Mouse (Mus musculus): ENCODE data around the gene Grk5. TPM values are rescaled to one million over a fixed set of nuclear protein-coding genes. Genes with fewer than 3 reads are reported as not detected.
A peak's percentile ranks its signal among the peaks of the same experiment; 100 is the strongest.

The Grk5 gene
- polyA plus RNA-seq, 1 experiment = 1.3 TPM

DNA sequence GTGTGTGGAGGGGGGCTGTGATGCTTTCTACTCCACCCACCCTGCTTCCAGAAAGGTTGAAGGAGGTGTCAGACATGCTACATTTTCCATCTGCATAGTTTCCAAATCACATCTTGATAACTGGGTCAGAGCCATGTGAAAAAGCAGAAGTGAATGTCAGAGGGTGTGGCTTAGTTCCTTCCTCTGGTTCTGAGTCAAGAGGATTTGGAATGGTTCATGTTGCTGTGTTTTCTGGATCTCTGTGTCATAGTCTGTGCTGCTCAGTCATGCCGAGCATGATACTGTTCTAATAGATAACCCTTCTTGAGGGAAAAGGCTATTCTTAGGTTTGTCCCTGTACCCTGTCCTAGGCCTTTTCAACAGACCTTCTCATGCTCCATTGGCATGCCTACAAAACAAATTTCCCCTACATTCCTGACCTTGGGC is 50.4 kb downstream of the Grk5 start:
- TF ChIP-seq CTCF (IDR thresholded peaks at IDR 0.05; ENCODE audit: extremely low read depth, insufficient read length, insufficient replicate concordance, low read depth, low read length) (no peak), POLR2A (IDR thresholded peaks at IDR 0.05; ENCODE audit: low read depth, low read length) (no peak)
- H3K36me3 ChIP-seq (ENCODE audit: control insufficient read depth, insufficient read depth, low read length) = no peaks in the 10 kb centered on the region
- no peak overlapping the region for H3K4me3 ChIP-seq (ENCODE audit: low read depth, low read length)
- peaks cover 3% of the 10 kb centered on the region; the same call in 1 of the 2 replicates for H3K4me1 ChIP-seq (ENCODE audit: control insufficient read depth, insufficient read depth, insufficient read length, low read length)
- no peaks in the 10 kb centered on the region for H3K27me3 ChIP-seq (ENCODE audit: control insufficient read depth, insufficient read depth, low read length)
- peak overlapping the region; percentile 40 for H3K27ac ChIP-seq (ENCODE audit: insufficient read depth, low read depth, low read length)
- 59% methylated on average over 1 of the region's 1 CpGs for WGBS

DNA sequence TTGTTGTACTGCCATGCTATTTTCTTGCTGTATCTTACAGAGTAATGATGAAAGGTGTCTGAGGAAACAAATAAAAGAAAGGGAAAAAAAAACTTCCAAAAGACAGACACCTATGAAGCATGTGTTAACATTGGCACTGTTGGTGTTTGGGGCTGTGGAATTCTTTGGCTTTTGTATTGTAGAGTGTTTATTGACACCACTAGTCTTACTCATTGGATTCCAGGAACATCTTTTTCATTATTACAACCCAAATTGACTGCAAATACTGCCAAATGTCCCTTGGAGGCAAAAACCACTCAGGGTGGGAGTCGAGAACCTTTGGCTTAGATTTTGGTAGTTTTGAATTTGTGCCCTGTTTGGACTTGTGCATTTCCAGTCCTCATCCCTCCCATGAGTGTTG is 51.3 kb downstream of the Grk5 start:
- 85% methylated on average over 1 of the region's 1 CpGs for whole genome bisulfite sequencing

GRCm38 (mm10) chr19:60945801-60946311 is 56.3 kb downstream of the Grk5 start:
- Histone ChIP-seq H3K4me3 (ENCODE audit: low read depth, low read length) (no peak overlapping the region), H3K27ac (ENCODE audit: insufficient read depth, low read depth, low read length) (peak overlapping the region; percentile 74), H3K4me1 (ENCODE audit: control insufficient read depth, insufficient read depth, insufficient read length, low read length) (peaks cover 9% of the 10 kb centered on the region; the same call in 1 of the 2 replicates), H3K36me3 (ENCODE audit: control insufficient read depth, insufficient read depth, low read length) (no peaks in the 10 kb centered on the region), H3K27me3 (ENCODE audit: control insufficient read depth, insufficient read depth, low read length) (no peaks in the 10 kb centered on the region)
- WGBS = 49% methylated on average over 3 of the region's 3 CpGs
- no peak for TF ChIP-seq CTCF (IDR thresholded peaks at IDR 0.05; ENCODE audit: extremely low read depth, insufficient read length, insufficient replicate concordance, low read depth, low read length)
- no peak for TF ChIP-seq POLR2A (IDR thresholded peaks at IDR 0.05; ENCODE audit: low read depth, low read length)

More for the DNA sequence above, 51.3 kb downstream of the Grk5 start:
- no peaks in the 10 kb centered on the region for H3K27me3 ChIP-seq (ENCODE audit: control insufficient read depth, insufficient read depth, low read length)
- TF ChIP-seq POLR2A (IDR thresholded peaks at IDR 0.05; ENCODE audit: low read depth, low read length) (no peak), CTCF (IDR thresholded peaks at IDR 0.05; ENCODE audit: extremely low read depth, insufficient read length, insufficient replicate concordance, low read depth, low read length) (no peak)
- H3K4me1 ChIP-seq (ENCODE audit: control insufficient read depth, insufficient read depth, insufficient read length, low read length) = peaks cover 5% of the 10 kb centered on the region; the same call in 1 of the 2 replicates
- H3K4me3 ChIP-seq (ENCODE audit: low read depth, low read length) = no peak overlapping the region
- H3K36me3 ChIP-seq (ENCODE audit: control insufficient read depth, insufficient read depth, low read length) = no peaks in the 10 kb centered on the region
- no peak overlapping the region for H3K27ac ChIP-seq (ENCODE audit: insufficient read depth, low read depth, low read length)

DNA sequence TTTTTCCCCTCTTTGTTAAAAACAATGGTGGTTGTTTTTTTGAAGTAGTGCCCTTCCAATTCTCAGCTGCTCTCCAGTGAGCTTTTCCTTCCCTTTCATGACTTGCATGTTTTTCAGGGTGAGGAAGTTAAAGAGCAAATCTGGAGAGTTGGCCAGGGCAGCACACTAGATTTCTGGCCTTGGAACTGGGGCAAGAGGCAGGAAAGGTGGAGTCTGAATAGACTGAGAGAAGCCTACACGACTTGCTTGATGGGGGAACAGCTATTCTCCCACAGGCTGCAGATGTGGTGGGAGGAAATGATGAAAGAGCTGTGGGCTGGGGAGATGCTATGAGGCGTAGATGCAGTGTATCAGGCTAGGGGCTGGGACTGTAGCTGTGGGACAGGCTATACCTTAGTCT is 57.1 kb downstream of the Grk5 start:
- Histone ChIP-seq H3K4me3 (ENCODE audit: low read depth, low read length) (no peak overlapping the region), H3K27me3 (ENCODE audit: control insufficient read depth, insufficient read depth, low read length) (no peaks in the 10 kb centered on the region), H3K27ac (ENCODE audit: insufficient read depth, low read depth, low read length) (peak overlapping the region; percentile 74), H3K36me3 (ENCODE audit: control insufficient read depth, insufficient read depth, low read length) (no peaks in the 10 kb centered on the region), H3K4me1 (ENCODE audit: control insufficient read depth, insufficient read depth, insufficient read length, low read length) (peaks cover 9% of the 10 kb centered on the region; the same call in 1 of the 2 replicates)
- no peak for TF ChIP-seq POLR2A (IDR thresholded peaks at IDR 0.05; ENCODE audit: low read depth, low read length)
- 55% methylated on average over 2 of the region's 2 CpGs for WGBS

DNA sequence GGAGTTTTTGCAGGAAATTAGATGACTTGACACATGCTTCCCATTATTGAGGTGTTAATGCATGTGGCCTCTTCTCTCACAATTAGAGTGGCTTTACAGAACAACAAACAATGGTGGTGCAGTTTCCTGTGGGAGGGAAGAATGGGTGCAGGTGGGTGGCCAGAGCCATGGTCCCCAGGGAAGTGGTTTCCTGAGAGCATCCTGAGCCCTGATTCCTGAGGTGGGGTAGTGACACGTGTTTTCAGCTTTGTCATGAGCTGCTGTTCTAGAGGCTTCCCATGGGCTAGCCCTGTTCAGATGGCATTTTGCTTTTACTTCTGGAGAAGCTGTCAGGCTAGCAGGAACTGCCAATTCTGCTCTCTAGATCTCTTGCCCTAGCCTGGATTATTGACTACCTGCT is 59.4 kb downstream of the Grk5 start:
- 61% methylated on average over 1 of the region's 1 CpGs for WGBS
- H3K27ac ChIP-seq (ENCODE audit: insufficient read depth, low read depth, low read length) = no peak overlapping the region
- H3K27me3 ChIP-seq (ENCODE audit: control insufficient read depth, insufficient read depth, low read length) = no peaks in the 10 kb centered on the region
- no peak overlapping the region for H3K4me3 ChIP-seq (ENCODE audit: low read depth, low read length)
- H3K36me3 ChIP-seq (ENCODE audit: control insufficient read depth, insufficient read depth, low read length) = no peaks in the 10 kb centered on the region
- no peak for TF ChIP-seq POLR2A (IDR thresholded peaks at IDR 0.05; ENCODE audit: low read depth, low read length)
- no peak for TF ChIP-seq CTCF (IDR thresholded peaks at IDR 0.05; ENCODE audit: extremely low read depth, insufficient read length, insufficient replicate concordance, low read depth, low read length)
- peaks cover 9% of the 10 kb centered on the region; the same call in 1 of the 2 replicates for H3K4me1 ChIP-seq (ENCODE audit: control insufficient read depth, insufficient read depth, insufficient read length, low read length)

- Histone ChIP-seq H3K27me3 (ENCODE audit: control insufficient read depth, insufficient read depth, low read length) (no peaks in the 10 kb centered on the region), H3K4me1 (ENCODE audit: control insufficient read depth, insufficient read depth, insufficient read length, low read length) (peaks cover 6% of the 10 kb centered on the region; the same call in 1 of the 2 replicates), H3K4me3 (ENCODE audit: low read depth, low read length) (no peak overlapping the region), H3K36me3 (ENCODE audit: control insufficient read depth, insufficient read depth, low read length) (no peaks in the 10 kb centered on the region), H3K27ac (ENCODE audit: insufficient read depth, low read depth, low read length) (peak overlapping the region; percentile 10; the same call in 1 of the 2 replicates)
- WGBS = 64% methylated on average over 7 of the region's 7 CpGs
- TF ChIP-seq CTCF (IDR thresholded peaks at IDR 0.05; ENCODE audit: extremely low read depth, insufficient read length, insufficient replicate concordance, low read depth, low read length) = no peak
- no peak for TF ChIP-seq POLR2A (IDR thresholded peaks at IDR 0.05; ENCODE audit: low read depth, low read length)
Observed at GRCm38 (mm10) chr19:60950056-60950869, 60.7 kb downstream of the Grk5 start.

- no peak for TF ChIP-seq POLR2A (IDR thresholded peaks at IDR 0.05; ENCODE audit: low read depth, low read length)
- no peak for TF ChIP-seq CTCF (IDR thresholded peaks at IDR 0.05; ENCODE audit: extremely low read depth, insufficient read length, insufficient replicate concordance, low read depth, low read length)
- Histone ChIP-seq H3K27ac (ENCODE audit: insufficient read depth, low read depth, low read length) (no peak overlapping the region), H3K4me3 (ENCODE audit: low read depth, low read length) (no peak overlapping the region), H3K36me3 (ENCODE audit: control insufficient read depth, insufficient read depth, low read length) (no peaks in the 10 kb centered on the region), H3K4me1 (ENCODE audit: control insufficient read depth, insufficient read depth, insufficient read length, low read length) (peaks cover 5% of the 10 kb centered on the region), H3K27me3 (ENCODE audit: control insufficient read depth, insufficient read depth, low read length) (no peaks in the 10 kb centered on the region)
- WGBS = 95% methylated on average over 2 of the region's 2 CpGs
Observed at GRCm38 (mm10) chr19:60955131-60955530, 65.6 kb downstream of the Grk5 start.

Data from small intestine, adult 2 months (tissue).